Mouse (Mus musculus) layer of hippocampus, postnatal 36 days (tissue): ENCODE measurements at regions not wholly inside any gene's neighbourhood (a gene's known extent, or its start where the extent isn't known, plus 50 kb on each side); places are given as distances from the start of the nearest gene placed in this dataset.

ENCODE experiments used
- DNase-seq, 2 experiments: peaks; one replicate each; pipeline ENCODE4 v3.0.0; 2022

DNA sequence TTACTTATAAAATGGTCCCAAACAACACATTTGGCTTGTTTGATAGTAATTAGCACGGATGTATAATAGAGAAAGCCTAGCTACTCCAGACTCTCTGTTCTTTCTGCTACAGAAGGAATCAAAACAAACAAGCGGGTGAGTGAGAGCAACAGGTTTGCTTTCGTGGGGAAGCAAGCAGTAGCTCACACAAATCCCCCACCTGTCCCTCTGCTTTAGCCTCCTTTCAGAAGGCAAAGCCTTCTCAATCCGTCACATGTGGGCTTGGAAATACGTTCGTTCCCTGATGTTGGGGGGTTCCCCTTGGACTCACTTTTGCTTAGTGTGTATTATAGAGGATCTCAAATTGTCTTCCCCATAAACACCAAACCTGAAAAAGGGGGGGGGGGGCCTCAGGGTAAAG lies 311.8 kb downstream of the Ndfip2 start:
- no peak for DNase-seq

DNA sequence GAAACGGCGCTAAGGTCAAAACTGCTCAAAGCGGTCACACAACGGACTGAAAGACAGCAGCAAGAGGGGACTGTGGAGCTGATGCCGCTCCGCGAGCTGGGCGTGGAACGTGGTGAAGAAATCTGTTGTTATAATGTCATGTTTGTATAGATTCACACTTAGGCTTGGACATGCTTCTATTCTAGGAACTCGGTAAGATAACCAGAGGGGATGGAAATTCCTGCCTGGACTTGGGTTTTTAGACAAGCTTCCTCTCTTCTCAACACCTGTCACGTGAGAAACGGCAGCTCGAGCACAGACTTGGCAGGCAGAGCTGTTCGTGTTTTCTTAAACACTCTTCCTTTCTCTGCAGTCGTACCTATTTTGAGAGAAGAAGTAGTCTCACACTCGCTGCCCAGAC lies 307.5 kb downstream of the Ndfip2 start:
- no peak for DNase-seq

DNA sequence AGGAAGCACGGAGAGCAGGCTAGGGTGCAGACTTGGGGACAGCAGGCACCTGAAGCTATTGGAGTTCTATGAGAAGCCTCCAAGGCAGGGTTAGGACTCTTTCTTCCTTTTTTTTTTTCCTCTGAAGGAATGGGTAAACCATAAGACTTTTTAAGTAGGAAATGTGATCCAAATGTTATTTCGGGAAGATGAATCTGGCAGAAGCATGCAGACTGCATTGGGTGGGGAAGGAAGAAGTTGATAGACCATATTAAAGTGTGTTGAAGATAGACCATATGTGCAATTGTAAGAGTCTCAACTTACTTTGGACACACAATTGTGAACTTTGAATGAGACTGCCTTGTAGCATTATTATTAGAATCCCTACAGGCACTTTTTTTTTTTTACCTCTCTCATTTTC lies 304.5 kb downstream of the Ndfip2 start:
- no peak for DNase-seq

- DNase-seq: no peak
Measured at GRCm38 (mm10) chr14:105556813-105557212, 298.4 kb downstream of the Ndfip2 start.

- no peak for DNase-seq
Measured at GRCm38 (mm10) chr14:105544066-105544465, 285.7 kb downstream of the Ndfip2 start.

GRCm38 (mm10) chr14:105542486-105543145 lies 284.2 kb downstream of the Ndfip2 start:
- no peak for DNase-seq

DNA sequence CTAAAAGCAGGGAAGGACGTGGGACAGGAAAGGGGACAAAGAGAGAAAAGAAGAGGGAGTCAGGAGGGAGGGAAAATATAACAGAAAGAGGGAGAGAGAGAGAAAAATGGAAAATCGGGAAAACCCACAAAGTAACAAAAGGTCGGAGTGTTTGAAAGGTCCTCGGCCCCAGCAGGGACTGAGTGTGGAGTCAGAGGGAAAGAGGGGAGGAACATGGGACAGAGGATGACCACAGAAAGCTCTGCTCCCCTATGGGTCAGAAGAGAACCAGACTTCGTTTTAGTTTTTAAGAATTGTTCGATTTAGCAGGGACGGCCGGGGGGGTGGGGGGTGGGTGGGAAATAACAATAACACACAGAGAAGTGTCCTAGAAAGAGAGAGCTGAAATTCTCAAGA lies 283.7 kb downstream of the Ndfip2 start:
- no peak for DNase-seq

- no peak for DNase-seq
Measured at GRCm38 (mm10) chr14:105532168-105532745, 273.9 kb downstream of the Ndfip2 start.

GRCm38 (mm10) chr14:105528107-105528506 lies 269.7 kb downstream of the Ndfip2 start:
- no peak for DNase-seq

- no peak for DNase-seq
Measured at GRCm38 (mm10) chr14:105523849-105524248, 265.5 kb downstream of the Ndfip2 start.

DNA sequence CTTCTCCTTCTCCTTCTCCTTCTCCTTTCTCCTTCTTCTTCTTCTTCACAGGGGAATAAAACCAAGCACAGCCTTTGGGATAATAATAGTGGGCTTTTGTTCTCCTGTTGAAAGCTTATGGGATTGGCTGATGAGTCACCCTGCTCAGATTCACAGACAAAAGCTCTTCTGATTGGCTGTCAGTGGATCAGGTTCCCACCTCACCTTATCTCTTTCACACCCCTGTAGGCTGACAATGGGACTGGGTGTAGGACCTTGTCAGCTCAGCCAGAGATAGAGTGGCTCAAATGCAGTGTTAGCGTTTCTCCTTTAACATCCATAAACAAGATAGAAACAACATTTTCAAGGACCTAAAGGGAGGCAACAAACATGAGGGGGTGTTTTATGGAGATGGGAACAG lies 263.9 kb downstream of the Ndfip2 start:
- DNase-seq: no peak

DNA sequence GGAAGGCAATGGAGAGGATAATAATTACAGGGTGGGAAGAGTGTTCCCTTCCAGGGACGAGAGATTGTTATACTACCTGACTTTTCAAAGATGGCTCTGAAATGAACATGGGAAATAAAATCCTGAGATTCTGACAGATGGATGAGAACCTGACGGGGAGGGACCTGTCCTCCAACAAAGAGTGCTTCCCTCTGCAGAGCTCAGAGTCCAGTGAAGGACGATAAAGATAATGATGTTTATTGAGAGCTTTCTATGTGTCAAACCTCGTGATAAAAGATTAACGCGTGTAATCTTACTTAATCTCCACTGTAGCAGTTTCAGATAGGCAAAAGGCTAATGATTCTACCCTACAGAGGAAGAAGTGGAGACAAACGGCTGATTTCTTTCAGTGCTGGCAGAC lies 260.3 kb downstream of the Ndfip2 start:
- DNase-seq: no peak

DNA sequence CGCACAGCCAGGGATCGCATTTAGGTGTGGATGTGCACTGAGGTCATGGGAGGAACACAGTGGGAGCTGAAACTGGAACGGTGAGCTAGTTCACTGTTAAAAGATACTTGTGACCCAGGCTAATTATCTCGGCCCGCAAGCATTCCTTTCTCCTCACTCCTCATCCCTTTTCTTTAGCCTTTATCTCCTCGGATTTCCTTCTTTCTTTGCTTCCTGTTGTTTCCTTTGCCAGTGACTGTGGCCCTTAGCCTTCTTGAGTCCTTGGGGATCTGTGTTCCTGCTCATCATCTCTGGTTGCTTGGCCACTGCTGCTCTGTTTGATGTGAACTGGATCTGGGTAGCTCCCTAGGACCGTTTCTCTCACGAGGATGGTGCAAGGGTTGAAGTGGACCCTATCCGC lies 256.0 kb downstream of the Ndfip2 start:
- DNase-seq: no peak

DNA sequence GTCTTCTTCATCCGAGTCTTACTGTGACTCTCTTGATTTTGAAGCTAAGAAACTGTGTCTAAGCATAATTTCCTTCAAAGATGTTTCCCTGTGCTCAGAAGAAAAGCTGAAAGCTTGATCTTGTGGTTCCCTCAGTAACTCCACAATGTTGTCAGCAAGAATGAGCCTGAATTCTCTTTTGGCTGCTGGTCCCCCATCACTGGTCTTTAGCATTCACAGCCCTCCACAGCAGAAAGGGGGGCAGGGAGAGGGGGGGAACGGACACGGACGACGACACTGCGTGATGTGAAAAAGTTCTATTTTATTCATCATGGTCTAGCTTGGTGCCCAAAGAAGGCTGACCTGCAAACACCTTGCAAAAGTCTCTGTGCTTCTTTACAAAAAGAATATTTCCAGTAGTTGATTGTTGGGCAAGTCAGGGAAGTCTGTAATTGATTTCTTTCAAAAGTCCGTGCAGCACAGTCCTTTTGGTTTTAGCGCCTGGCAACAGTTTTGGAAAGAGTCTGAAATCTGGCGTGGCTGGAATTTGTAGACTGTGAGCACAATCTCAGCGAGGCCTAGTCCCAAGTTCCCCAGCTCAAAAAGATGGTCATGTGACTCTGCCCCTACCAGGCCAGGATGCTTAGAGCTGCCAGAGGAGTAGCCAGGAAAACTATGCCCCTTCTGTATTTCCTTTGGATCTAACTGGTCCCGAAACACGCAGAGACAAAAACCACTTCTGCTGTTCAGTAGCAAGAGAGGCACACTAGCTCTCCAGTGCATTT lies 254.7 kb downstream of the Ndfip2 start:
- DNase-seq: peak in 1 of 2 experiments; percentile 18

- DNase-seq: no peak
Measured at GRCm38 (mm10) chr14:105511826-105512225, 253.5 kb downstream of the Ndfip2 start.

DNA sequence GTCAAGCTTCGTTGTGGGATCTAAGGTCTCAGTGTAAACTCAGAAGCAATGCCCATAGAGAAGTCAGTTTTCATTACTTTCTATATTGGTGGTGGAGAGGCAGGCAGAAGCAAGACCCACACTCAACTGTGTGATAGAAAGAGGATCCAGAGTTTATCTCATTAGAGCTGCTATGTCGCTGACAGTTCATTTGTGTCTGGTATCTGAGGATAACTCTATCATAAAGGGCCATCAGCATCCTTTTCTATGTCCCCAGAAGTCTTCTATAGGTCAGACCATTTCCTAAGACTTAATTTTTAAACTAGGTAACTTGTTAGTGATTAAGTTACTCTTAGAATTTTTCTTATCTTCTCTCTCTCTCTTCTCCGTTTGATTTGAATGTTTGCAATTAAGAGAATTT lies 252.8 kb downstream of the Ndfip2 start:
- no peak for DNase-seq

- no peak for DNase-seq
Measured at GRCm38 (mm10) chr14:105505261-105505660, 246.9 kb downstream of the Ndfip2 start.

DNA sequence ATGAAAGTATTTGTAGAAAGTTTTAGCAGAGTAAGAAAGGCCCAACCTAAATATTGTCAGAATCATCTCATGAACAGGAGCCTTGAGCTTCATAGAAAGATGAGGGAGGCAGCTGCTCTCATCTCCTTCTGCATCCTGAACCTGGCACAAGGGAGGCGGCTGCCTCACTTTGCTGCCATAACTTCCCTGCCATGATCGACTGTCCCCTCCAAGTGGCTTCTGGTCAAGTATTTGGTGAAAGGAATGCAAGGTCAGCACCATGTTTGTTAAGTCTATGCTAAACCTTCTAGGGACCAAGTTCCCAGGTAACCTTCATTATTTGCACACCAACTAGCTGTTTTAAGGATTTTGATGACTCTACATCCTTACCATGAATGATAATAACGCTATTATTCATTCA lies 246.0 kb downstream of the Ndfip2 start:
- DNase-seq: no peak

DNA sequence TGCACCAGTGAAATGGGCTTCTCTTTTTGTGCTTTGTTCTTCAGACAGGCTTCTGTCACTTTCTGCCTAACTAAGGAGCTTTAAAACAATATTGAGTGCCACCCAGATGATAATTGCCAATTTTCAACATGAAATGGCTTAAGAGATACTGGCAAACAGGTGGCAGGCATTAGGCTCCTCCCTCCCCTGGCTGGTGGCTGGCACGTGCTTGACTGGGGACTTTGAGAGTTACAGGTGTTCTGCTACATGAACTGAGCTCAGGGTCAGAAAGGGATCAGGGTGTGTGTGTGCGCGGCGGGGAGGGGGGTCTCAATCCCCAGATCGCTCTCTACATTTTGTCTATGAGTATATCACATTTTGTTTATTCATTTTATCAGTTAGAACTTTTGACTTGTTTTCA lies 245.4 kb downstream of the Ndfip2 start:
- no peak for DNase-seq

DNA sequence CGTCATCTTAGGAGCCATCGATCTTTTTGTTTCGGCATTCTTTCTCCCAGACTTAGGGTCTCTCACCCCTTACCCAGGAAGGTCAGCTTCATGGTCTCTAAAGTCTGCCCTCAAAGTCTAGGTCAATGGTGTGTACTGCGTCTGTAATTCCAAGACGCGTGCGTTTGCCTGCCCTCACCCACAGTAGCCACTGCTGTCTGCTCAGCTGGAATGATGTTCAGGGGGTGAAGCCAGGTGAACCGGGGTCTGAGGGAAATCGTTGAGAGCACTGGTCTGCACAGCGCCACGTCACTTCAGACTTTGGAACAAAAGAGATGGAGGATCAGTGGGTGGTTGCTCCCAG lies 244.2 kb downstream of the Ndfip2 start:
- DNase-seq: no peak

DNA sequence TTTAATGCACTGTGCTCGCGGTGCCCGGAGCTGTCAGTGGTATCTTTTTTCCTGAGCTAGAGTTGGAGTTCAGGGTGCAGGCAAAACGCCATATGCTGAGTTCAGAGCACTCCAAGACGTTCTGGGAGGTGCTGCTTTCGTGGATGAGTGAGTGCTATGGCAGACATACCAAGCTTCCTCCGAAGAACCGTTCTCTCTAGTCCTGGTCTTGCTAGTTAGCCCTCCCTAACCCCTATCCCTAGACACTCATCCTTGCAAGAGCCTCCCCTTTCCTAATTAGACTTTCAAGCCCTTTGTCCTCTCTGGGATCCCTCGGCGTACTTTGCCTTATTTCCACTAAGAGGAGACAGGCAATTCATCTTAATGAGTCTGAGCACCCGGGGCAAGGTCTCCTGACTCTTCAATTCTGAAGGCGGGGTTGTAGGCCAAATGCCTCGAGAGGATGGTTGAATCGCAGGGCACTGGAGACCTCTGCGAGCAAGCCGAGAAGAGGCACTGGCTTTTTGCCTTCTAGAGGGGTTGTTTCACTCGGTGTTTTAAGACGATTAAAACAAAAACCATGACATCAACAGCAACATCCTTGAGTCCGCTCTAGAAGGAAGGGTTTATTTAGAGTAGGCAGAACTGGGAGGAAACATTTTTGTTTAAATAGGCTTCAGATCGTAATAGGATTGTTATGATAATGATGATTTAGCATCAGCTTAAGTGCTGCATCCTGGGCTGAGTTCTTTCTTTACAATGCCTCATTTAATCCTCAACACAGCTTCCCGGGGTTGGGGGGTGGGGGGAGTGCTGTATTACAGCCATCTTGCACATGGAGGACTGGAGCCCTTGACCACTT lies 243.6 kb downstream of the Ndfip2 start:
- DNase-seq: no peak

DNA sequence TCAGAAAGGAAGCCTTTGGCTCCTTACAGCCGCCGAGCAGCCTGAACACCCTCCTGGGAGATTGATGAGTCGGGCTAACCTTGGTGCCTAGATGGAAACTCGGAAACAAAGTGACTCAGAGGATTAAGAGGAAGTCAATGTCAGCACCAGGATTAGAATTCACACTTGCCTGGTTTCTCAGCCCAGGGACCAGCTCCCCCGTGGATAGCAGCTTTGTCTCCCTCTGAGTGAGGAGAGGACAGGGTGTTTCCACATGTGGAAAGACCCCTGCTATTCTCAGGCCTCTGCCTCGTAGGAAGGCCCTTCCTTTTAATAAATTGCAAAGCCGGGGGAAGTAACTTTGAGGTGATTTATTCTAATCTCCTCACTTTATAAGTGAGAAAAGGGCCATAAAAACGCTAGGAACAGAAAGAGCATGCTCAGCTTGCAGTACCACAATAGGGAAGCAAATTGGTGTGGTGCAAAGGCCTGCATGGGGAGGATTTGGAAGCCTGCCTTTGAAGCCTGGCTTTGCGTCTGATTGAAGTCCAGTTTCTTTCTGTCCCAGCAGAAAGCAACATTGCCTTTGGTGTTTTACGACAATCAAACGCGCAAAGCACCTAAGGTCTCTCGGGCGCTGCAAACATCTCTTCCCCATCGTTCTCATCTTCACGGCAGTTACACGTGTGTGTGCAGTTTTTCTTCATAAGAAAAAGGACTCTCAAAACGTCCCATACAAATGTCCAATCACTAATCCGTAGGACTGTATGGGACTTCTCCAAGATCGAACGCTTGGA lies 242.8 kb downstream of the Ndfip2 start:
- no peak for DNase-seq
